ENCODE assay signal across 1 mouse cellular context in genomic region chr10:98728396-98729030, GRCm38 (mm10).
TF ChIP-seq lines count a peak whose summit lies in the region.

No protein-coding gene starts in this region.

TF ChIP-seq in MEL, 35 proteins besides CTCF, POLR2A, EP300 and RAD21 (continued from another document):
- TF ChIP-seq TBP (IDR thresholded peaks at IDR 0.05; ENCODE audit: low read depth, low read length) (no peak), KAT2A (conservative IDR thresholded peaks at IDR 0.05; ENCODE audit: low read depth, low read length) (no peak), MAX (IDR thresholded peaks at IDR 0.05; ENCODE audit: low read length) (no peak)
